Mouse (Mus musculus): ENCODE data around the gene Itpripl2.

GRCm38 (mm10) chr7:118452940-118453339 lies 38.8 kb downstream of the Itpripl2 start:
- TF ChIP-seq CTCF (IDR thresholded peaks at IDR 0.05) (no peak), EP300 (IDR thresholded peaks at IDR 0.05) (peak; percentile 74)

Data from lung, postnatal 0 days (tissue).